Mouse (Mus musculus): ENCODE data around the gene Fmnl1.
"Not testable (repeated sequence)": the region's sequence is repeated elsewhere in the genome, so short reads cannot be mapped to it uniquely, and the experiment has no call there.

Gene Fmnl1

DNA sequence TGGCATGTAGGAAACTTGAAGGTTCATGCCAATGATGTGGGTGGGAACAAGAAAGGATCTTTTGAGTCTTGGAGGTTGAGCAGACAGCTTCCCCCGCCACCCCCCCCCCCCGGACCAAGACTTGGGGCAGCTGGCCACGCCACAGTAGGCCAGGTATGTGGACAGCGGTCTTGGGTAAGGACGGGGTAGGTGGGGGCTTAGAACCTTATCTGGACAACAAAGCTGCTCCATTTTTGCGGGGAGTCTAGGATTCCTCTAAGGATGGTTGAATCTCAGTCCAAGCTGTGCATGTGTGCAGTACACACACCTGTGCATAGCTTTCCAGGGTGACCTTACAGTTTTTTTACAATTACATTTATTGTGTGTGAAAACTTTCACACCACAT is 47.6 kb downstream of the Fmnl1 start:
- in situ Hi-C loops (cut with MboI, MseI): no loop called here

DNA sequence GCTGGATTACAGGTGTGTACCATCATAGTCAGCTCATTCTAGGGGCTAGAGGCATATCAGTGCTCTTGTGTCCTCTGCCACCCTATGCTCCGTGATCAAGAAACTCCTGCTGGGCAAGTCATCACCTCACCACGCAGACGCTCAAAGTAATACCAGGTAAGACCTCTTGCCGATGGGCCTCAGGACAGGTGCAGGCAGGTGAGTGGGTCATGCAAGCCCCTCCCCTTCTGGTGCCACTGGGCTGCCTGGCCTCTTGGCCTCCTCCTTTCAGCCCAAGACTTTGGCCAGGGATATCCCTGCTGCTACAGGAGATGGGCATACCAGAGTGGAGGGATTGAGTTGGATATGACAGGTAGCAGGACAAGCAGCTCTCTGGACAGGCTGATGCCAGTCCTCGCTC is 48.4 kb downstream of the Fmnl1 start:
- in situ Hi-C loops (cut with MboI, MseI): no loop called here

DNA sequence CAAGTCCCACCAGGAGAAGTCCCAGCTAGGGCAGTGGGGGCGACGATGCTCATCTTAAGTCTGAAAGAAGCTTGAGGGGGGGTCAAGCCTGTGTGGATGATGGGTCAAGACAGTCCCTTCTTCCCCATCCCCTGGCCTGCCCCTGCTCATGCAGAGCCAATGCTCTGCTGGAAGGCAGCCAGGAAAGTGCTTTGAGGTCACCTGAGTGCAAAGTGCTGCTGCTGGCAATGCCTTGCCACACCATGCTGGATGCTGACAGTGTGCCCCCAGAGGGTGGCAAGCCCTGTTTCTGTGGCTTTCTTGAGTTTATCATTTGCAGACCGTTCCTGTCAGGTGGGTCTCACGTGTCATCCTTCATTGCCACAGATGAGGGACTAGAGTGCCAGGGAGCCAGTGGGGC is 49.1 kb downstream of the Fmnl1 start:
- in situ Hi-C loops (cut with MboI, MseI): no loop called here

DNA sequence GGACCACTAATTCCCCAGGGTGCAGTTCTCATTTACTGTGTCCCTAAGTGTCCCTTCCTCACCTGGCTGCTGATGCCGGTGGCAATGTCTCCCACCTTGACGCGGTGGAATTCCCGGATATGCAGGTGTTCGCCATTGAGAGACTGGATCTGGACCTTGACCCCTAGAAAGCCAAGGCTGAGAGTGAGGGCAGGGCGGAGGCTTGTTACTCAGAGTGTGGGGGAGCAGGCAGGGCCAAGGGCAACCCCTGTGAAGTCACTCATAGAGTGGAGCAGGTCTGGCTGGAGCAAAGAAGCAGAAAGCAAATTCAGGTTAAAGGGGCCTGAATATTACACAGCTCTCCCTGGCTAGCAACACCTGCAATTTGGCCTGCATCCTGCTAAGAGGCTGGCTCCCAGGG is 50.5 kb downstream of the Fmnl1 start:
- in situ Hi-C loops (cut with MboI, MseI): no loop called here

- in situ Hi-C loops (cut with MboI, MseI): not testable (repeated sequence)
These were observed 51.8 kb downstream of the Fmnl1 start for GRCm38 (mm10) chr11:103222718-103223117.

- in situ Hi-C loops (cut with MboI, MseI): no loop called here
These were observed 52.5 kb downstream of the Fmnl1 start for GRCm38 (mm10) chr11:103223444-103223843.

- in situ Hi-C loops (cut with MboI, MseI): no loop called here
These were observed 53.1 kb downstream of the Fmnl1 start for GRCm38 (mm10) chr11:103223951-103224456.

- in situ Hi-C loops (cut with MboI, MseI): loop anchor here (5.0 kb wide), 1 partner anchor 98 kb away; no protein-coding TSS in a partner anchor
These were observed 58.7 kb downstream of the Fmnl1 start for GRCm38 (mm10) chr11:103229608-103230007.

DNA sequence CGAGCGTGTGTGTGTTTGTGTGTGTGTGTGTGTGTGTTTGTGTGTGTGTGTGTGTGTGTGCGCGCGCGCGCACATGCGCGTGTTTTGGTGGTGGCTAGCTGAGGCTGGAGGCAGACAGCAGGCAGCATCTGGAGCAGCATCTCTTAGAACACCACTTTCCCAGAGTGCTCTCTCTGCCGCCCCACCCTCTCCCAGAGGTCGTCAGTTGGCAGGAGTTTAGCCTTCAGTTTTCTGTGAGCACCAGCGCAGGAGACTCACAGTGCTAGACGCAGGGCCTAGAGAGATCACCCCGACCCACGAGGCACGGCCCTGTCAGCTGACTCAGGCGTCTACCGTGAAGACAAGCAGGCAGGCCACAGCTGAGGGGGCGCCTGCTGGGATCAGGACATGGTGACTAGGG is 59.7 kb downstream of the Fmnl1 start:
- in situ Hi-C loops (cut with MboI, MseI): loop anchor here (5.0 kb wide), 1 partner anchor 97 kb away; no protein-coding TSS in a partner anchor

GRCm38 (mm10) chr11:103231367-103231766 is 60.5 kb downstream of the Fmnl1 start:
- in situ Hi-C loops (cut with MboI, MseI): loop anchor here (5.0 kb wide), 1 partner anchor 96 kb away; no protein-coding TSS in a partner anchor

- in situ Hi-C loops (cut with MboI, MseI): loop anchor here (5.0 kb wide), 1 partner anchor 94 kb away; no protein-coding TSS in a partner anchor
These were observed 62.1 kb downstream of the Fmnl1 start for GRCm38 (mm10) chr11:103232966-103233365.

DNA sequence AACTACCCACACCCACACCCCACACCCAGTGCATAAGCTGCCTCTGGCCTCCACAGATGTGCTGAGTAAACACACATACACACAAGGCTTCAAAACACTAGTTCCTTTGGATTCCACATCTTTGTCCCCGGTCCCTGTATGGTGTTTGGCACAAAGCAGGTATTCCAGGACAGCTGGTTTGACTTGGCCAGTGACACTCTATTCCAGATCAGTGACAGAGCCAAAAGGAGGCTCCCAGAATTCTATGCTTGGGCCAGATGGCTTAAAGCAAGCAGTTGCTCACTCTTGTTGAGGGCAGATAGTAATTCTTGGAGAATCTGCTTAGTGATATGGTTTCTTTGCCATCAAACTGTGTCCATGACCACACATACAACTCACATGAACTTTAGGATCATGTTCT is 63.5 kb downstream of the Fmnl1 start:
- in situ Hi-C loops (cut with MboI, MseI): loop anchor here (5.0 kb wide), 1 partner anchor 93 kb away; no protein-coding TSS in a partner anchor

GRCm38 (mm10) chr11:103235702-103236101 is 64.8 kb downstream of the Fmnl1 start:
- in situ Hi-C loops (cut with MboI, MseI): no loop called here

- in situ Hi-C loops (cut with MboI, MseI): no loop called here
These were observed 65.5 kb downstream of the Fmnl1 start for GRCm38 (mm10) chr11:103236431-103236830.

DNA sequence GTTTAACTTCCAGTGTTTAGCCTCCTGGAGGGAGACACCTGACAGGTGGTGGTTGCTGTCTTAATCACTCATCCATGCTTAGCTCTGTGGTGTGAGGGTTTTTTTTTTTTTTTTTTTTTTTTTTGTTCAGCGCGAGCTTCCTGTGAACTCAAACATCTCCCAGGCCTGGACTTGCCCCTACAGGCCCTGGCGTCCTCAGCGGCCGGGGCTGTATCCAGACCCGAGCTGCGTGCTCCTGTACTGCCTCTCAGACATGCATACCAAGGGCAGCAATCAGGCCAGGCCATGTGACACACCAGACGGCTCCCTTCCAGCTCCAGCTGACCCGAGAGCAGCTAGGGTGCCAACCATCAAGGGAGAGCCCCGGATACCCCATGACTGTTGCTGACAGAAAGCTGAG is 66.0 kb downstream of the Fmnl1 start:
- in situ Hi-C loops (cut with MboI, MseI): no loop called here

GRCm38 (mm10) chr11:103237757-103238156 is 66.8 kb downstream of the Fmnl1 start:
- in situ Hi-C loops (cut with MboI, MseI): no loop called here

GRCm38 (mm10) chr11:103240740-103241139 is 69.8 kb downstream of the Fmnl1 start:
- in situ Hi-C loops (cut with MboI, MseI): loop anchor here (5.0 kb wide), 1 partner anchor 43 kb away; no protein-coding TSS in a partner anchor

- in situ Hi-C loops (cut with MboI, MseI): loop anchor here (5.0 kb wide), 1 partner anchor 48 kb away; no protein-coding TSS in a partner anchor
These were observed 73.9 kb downstream of the Fmnl1 start for GRCm38 (mm10) chr11:103244856-103245255.

DNA sequence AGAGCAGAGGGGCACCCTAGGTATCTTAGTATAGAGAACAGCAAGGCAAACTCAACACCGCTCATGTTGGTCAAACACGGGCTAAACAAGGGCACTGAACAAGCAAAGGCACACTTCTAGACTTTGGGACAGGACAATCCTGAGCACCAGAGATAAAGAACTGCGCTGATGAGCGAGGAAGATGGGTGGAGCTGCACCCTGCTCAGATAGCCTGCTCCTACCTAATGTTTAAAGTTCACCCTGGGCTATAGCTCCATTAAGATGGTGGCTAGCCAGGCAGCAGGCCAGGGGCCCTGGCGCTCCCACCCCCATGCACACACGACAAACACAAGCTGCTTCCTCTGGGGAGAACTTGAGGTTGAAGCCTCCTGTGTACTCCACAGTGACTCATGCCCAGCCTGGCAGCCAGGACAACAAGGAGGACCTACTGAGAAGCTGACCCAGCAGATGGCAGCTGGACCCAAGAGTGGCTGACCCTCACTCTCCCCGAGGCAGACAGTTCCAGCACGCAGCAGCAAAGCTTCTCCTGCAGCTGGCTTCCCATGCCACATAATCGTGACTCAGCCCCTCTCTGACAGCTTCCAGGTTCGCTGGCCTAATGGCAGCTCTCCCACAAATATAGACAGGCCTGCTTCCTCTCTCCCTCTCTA is 75.3 kb downstream of the Fmnl1 start:
- in situ Hi-C loops (cut with MboI, MseI): no loop called here

DNA sequence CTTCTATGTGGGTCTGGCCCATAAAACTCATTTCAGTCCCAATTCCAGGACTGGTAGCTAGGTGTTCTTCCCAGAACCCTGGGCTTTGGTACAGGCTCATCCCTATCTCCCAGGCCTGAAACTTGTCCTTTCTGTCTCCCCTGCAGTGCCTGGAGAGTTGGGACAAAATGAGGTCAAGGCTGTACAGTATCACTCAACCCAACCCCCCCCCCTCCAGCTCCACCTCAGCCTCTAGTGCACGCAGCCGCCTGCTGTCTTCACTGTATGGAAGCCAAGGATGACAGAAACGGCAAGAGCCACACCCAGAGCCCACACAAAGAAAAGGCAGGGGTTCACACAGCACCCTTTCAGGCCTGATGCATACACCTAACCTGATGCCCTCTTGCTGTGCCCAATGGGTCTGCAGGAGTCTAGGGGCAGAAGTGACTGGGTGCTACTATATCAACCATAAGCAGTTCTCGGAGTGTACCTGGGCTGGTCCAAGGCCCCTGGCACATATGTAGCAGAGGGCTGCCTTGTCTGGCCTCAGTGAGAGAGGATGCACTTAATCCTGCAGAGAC is 75.9 kb downstream of the Fmnl1 start:
- in situ Hi-C loops (cut with MboI, MseI): no loop called here

GRCm38 (mm10) chr11:103247504-103248177 is 76.7 kb downstream of the Fmnl1 start:
- in situ Hi-C loops (cut with MboI, MseI): no loop called here
